ENCODE assay signal across 15 mouse cellular contexts in the genomic region with DNA sequence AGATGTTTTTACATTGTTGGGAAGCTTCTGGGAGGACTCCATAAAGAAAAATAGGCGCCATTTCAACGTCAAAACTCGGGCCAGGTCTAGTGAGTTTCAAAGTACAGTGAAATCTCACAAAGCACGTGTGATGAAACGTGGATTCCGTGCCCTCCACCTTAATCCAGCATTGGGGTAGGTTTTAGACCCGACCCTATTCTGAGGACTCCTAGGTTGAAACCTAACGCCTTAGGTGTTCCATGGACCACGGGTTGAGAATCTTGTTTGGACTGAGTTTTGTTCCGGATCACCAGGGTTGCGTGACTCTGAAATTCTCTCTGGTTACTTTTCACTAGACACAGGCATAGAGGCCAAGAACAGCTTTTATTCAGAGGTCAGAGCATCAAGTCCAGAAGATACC. TPM values are rescaled to one million over a fixed set of nuclear protein-coding genes. Genes with fewer than 3 reads are reported as not detected.
A peak's percentile ranks its signal among the peaks of the same experiment; 100 is the strongest.
DNase-seq lines count a peak whose midpoint lies in the region; ATAC-seq and TF ChIP-seq lines count a peak whose summit lies in the region.
"Had no signal": no experiment of that assay in that cellular context is flagged by ENCODE, and none has a peak within 500 bp of the region (broad histone marks: within the 10 kb centered on the region; RNA-seq: fewer than 3 reads in every experiment).

No protein-coding gene starts in this region.

- 90% methylated on average over 11 of the region's 11 CpGs for WGBS in heart, embryonic 16.5 days
- WGBS in stomach, embryonic 15.5 days = 89% methylated on average over 11 of the region's 11 CpGs
- 90% methylated on average over 11 of the region's 11 CpGs for WGBS in stomach, postnatal 0 days
- WGBS in kidney, embryonic 16.5 days = 60% methylated on average over 11 of the region's 11 CpGs

- TF ChIP-seq EP300 in stomach, postnatal 0 days (optimal IDR thresholded peaks at IDR 0.05) = no peak

- no peak overlapping the region for H3K9ac ChIP-seq in heart, embryonic 16.5 days (ENCODE audit: low read length)
- H3K9ac ChIP-seq in stomach, embryonic 15.5 days = no peak overlapping the region
- H3K9ac ChIP-seq in stomach, postnatal 0 days (ENCODE audit: low read length) = no peak overlapping the region
- no peak overlapping the region for H3K9ac ChIP-seq in kidney, embryonic 16.5 days (replicated peaks; ENCODE audit: low read length)
- H3K9ac ChIP-seq: liver, embryonic 15.5 days had no signal

- no peak for DNase-seq in heart, postnatal 4 days
- DNase-seq in stomach, postnatal 0 days (ENCODE audit: low spot score) = no peak
- no peak for DNase-seq in urinary bladder, adult 18-20 months (ENCODE audit: low spot score in 2 of 2)
- no peak for DNase-seq in natural killer cell, adult 2 months (ENCODE audit: low spot score in 2 of 2)
- DNase-seq: cerebellum, adult 11-12 months; cerebellum, postnatal 36 days; gastrocnemius, postnatal 25 days had no signal

- no peak overlapping the region for H3K27ac ChIP-seq in heart, embryonic 16.5 days (ENCODE audit: low read length)
- no peak overlapping the region for H3K27ac ChIP-seq in stomach, embryonic 15.5 days
- H3K27ac ChIP-seq in stomach, postnatal 0 days (replicated peaks) = no peak overlapping the region
- no peak overlapping the region for H3K27ac ChIP-seq in kidney, embryonic 16.5 days (ENCODE audit: low read length)
- H3K27ac ChIP-seq: liver, embryonic 15.5 days; macrophage; midbrain, embryonic 15.5 days had no signal

- H3K4me1 ChIP-seq in heart, embryonic 16.5 days (ENCODE audit: control insufficient read depth, insufficient read depth, low read length) = peaks cover 39% of the 10 kb centered on the region
- H3K4me1 ChIP-seq in stomach, embryonic 15.5 days = peaks cover 9% of the 10 kb centered on the region
- no peaks in the 10 kb centered on the region for H3K4me1 ChIP-seq in stomach, postnatal 0 days (replicated peaks; ENCODE audit: control insufficient read depth, insufficient read depth)
- H3K4me1 ChIP-seq in kidney, embryonic 16.5 days (ENCODE audit: insufficient read depth, low read length) = peaks cover 39% of the 10 kb centered on the region
- H3K4me1 ChIP-seq: liver, embryonic 15.5 days had no signal

- no peak for TF ChIP-seq CTCF in stomach, postnatal 0 days (IDR thresholded peaks at IDR 0.05; ENCODE audit: low read depth)

- peak overlapping the region; percentile 75; the same call in 1 of the 2 replicates for H3K4me2 ChIP-seq in heart, embryonic 16.5 days (ENCODE audit: low read depth, low read length)
- peak overlapping the region; percentile 64; the same call in 1 of the 2 replicates for H3K4me2 ChIP-seq in stomach, embryonic 15.5 days
- H3K4me2 ChIP-seq in stomach, postnatal 0 days (replicated peaks; ENCODE audit: low read depth) = no peak overlapping the region
- peak overlapping the region; percentile 66 for H3K4me2 ChIP-seq in kidney, embryonic 16.5 days (replicated peaks; ENCODE audit: low read depth, low read length)

- H3K27me3 ChIP-seq in heart, embryonic 16.5 days (ENCODE audit: control insufficient read depth, insufficient read depth, low read length) = no peaks in the 10 kb centered on the region
- H3K27me3 ChIP-seq in stomach, embryonic 15.5 days (replicated peaks) = 0 out of 2 replicates have a peak, but pooled peaks cover 4% of the 10 kb centered on the region
- H3K27me3 ChIP-seq in stomach, postnatal 0 days (ENCODE audit: control insufficient read depth, insufficient read depth, low read length) = no peaks in the 10 kb centered on the region
- H3K27me3 ChIP-seq in kidney, embryonic 16.5 days (ENCODE audit: insufficient read depth, low read length) = no peaks in the 10 kb centered on the region; the same call in 1 of the 2 replicates

- no peak for ATAC-seq in heart, embryonic 16.5 days (replicated peaks; ENCODE audit: extremely low read depth, insufficient read depth, low FRiP score)
- ATAC-seq in stomach, embryonic 15.5 days (ENCODE audit: insufficient read depth, low FRiP score, low read depth) = no peak
- ATAC-seq in stomach, postnatal 0 days (ENCODE audit: low FRiP score, low TSS enrichment) = no peak
- ATAC-seq in kidney, embryonic 16.5 days (ENCODE audit: low FRiP score, low TSS enrichment) = no peak

- no peak overlapping the region for H3K4me3 ChIP-seq in heart, embryonic 16.5 days (ENCODE audit: low read length)
- no peak overlapping the region for H3K4me3 ChIP-seq in stomach, embryonic 15.5 days (replicated peaks)
- H3K4me3 ChIP-seq in stomach, postnatal 0 days (ENCODE audit: low read depth, low read length) = no peak overlapping the region
- H3K4me3 ChIP-seq in kidney, embryonic 16.5 days (ENCODE audit: low read length) = no peak overlapping the region; the same call in 1 of the 2 replicates

- no peaks in the 10 kb centered on the region for H3K36me3 ChIP-seq in heart, embryonic 16.5 days (ENCODE audit: control insufficient read depth, insufficient read depth)
- H3K36me3 ChIP-seq in stomach, embryonic 15.5 days = no peaks in the 10 kb centered on the region
- no peaks in the 10 kb centered on the region for H3K36me3 ChIP-seq in stomach, postnatal 0 days (ENCODE audit: control insufficient read depth, insufficient read depth, low read length)
- no peaks in the 10 kb centered on the region for H3K36me3 ChIP-seq in kidney, embryonic 16.5 days (ENCODE audit: insufficient read depth, low read length)
- H3K36me3 ChIP-seq: liver, embryonic 15.5 days; midbrain, embryonic 15.5 days had no signal

- no peaks in the 10 kb centered on the region for H3K9me3 ChIP-seq in heart, embryonic 16.5 days (replicated peaks; ENCODE audit: control insufficient read depth, low read length)
- H3K9me3 ChIP-seq in stomach, embryonic 15.5 days = no peaks in the 10 kb centered on the region
- no peaks in the 10 kb centered on the region for H3K9me3 ChIP-seq in stomach, postnatal 0 days (ENCODE audit: control insufficient read depth, low read length)
- H3K9me3 ChIP-seq in kidney, embryonic 16.5 days (ENCODE audit: low read length) = no peaks in the 10 kb centered on the region
- H3K9me3 ChIP-seq: liver, embryonic 15.5 days; midbrain, embryonic 15.5 days had no signal

RNA-seq across cellular contexts. Expression of a gene that starts 0.5 kb away (rescaled TPM):
- 0.98 and 1.0 TPM in 2 replicates for polyA plus RNA-seq in heart, embryonic 16.5 days (2015; fragmentation: Nextera tagmentation; extraction: Ambion mirVana)
- 1 to 10 TPM in 1 of 2 experiments, under 1 TPM in 1; 0.61 to 1.6 TPM for total RNA-seq in heart, postnatal 4 days (2021)
- polyA plus RNA-seq in stomach, embryonic 15.5 days (2015; fragmentation: Nextera tagmentation; extraction: Ambion mirVana) = 0.63 and 0.90 TPM in 2 replicates
- 0.06 and 0.15 TPM in 2 replicates for polyA plus RNA-seq in stomach, postnatal 0 days (2015; fragmentation: Nextera tagmentation; extraction: Ambion mirVana)
- polyA plus RNA-seq in kidney, embryonic 16.5 days (2015; fragmentation: Nextera tagmentation; extraction: Ambion mirVana) = 4.0 and 4.1 TPM in 2 replicates
- total RNA-seq: gastrocnemius, postnatal 25 days; left cerebral cortex, postnatal 4 days; MEL had no signal
- polyA plus RNA-seq: macrophage; midbrain, embryonic 15.5 days had no signal
